Mouse (Mus musculus): ENCODE measurements around the gene Oasl1. TPM values are rescaled to one million over a fixed set of nuclear protein-coding genes. Genes with fewer than 3 reads are reported as not detected.

Oasl1 gene
- total RNA-seq, 1 experiment, result 0.27 TPM

GRCm38 (mm10) chr5:114926153-114926684, 3.2 kb downstream of the Oasl1 start:
- Histone ChIP-seq H3K4me3 (ENCODE audit: insufficient read depth in 1 of 2, low read depth in 1 of 2, low read length in 2 of 2, poor library complexity in 1 of 2, severe bottlenecking in 1 of 2) (no peak overlapping the region), H3K36me3 (ENCODE audit: control insufficient read depth, insufficient read depth, low read length, poor library complexity, severe bottlenecking) (no peaks in the 10 kb centered on the region), H3K9me3 (ENCODE audit: control insufficient read depth, insufficient read depth, low read depth, low read length) (no peaks in the 10 kb centered on the region), H3K9ac (ENCODE audit: insufficient read depth, low read depth, low read length, poor library complexity, severe bottlenecking) (no peak overlapping the region), H3K4me1 (ENCODE audit: control insufficient read depth in 2 of 2, insufficient read depth in 2 of 2, low read length in 2 of 2, poor library complexity in 1 of 2) (no peaks in the 10 kb centered on the region), H3K27ac (ENCODE audit: insufficient read depth, low read depth, low read length, poor library complexity, severe bottlenecking) (no peak overlapping the region)
- TF ChIP-seq ZC3H11A (IDR thresholded peaks at IDR 0.05; ENCODE audit: borderline replicate concordance, low read depth, low read length), result no peak
- no peak for TF ChIP-seq CHD2 (IDR thresholded peaks at IDR 0.05; ENCODE audit: low read depth, low read length)
- TF ChIP-seq ZNF384 (IDR thresholded peaks at IDR 0.05; ENCODE audit: low read depth, low read length), result no peak
- TF ChIP-seq HCFC1 (IDR thresholded peaks at IDR 0.05; ENCODE audit: borderline replicate concordance, insufficient read depth, low read length), result no peak
- TF ChIP-seq MAFK (IDR thresholded peaks at IDR 0.05; ENCODE audit: insufficient read depth, low read depth, low read length), result no peak
- no peak for DNase-seq (ENCODE audit: low read depth, low spot score)
- in situ Hi-C loops (cut with MboI; ENCODE audit: low sequenced_read_pairs in 2 of 2, unreplicated experiment in 2 of 2), result no loop called here

- no peak for DNase-seq (ENCODE audit: low read depth, low spot score)
- H3K4me1 ChIP-seq (ENCODE audit: control insufficient read depth in 2 of 2, insufficient read depth in 2 of 2, low read length in 2 of 2, poor library complexity in 1 of 2), result no peaks in the 10 kb centered on the region
- H3K9me3 ChIP-seq (ENCODE audit: control insufficient read depth, insufficient read depth, low read depth, low read length), result no peaks in the 10 kb centered on the region
- in situ Hi-C loops (cut with MboI; ENCODE audit: low sequenced_read_pairs in 2 of 2, unreplicated experiment in 2 of 2), result no loop called here
- no peak for TF ChIP-seq MAFK (IDR thresholded peaks at IDR 0.05; ENCODE audit: insufficient read depth, low read depth, low read length)
- TF ChIP-seq CHD2 (IDR thresholded peaks at IDR 0.05; ENCODE audit: low read depth, low read length), result no peak
- no peak for TF ChIP-seq ZC3H11A (IDR thresholded peaks at IDR 0.05; ENCODE audit: borderline replicate concordance, low read depth, low read length)
- no peak for TF ChIP-seq ZNF384 (IDR thresholded peaks at IDR 0.05; ENCODE audit: low read depth, low read length)
- TF ChIP-seq HCFC1 (IDR thresholded peaks at IDR 0.05; ENCODE audit: borderline replicate concordance, insufficient read depth, low read length), result no peak
- no peak overlapping the region for H3K4me3 ChIP-seq (ENCODE audit: insufficient read depth in 1 of 2, low read depth in 1 of 2, low read length in 2 of 2, poor library complexity in 1 of 2, severe bottlenecking in 1 of 2)
- H3K36me3 ChIP-seq (ENCODE audit: control insufficient read depth, insufficient read depth, low read length, poor library complexity, severe bottlenecking), result no peaks in the 10 kb centered on the region
- no peak overlapping the region for H3K27ac ChIP-seq (ENCODE audit: insufficient read depth, low read depth, low read length, poor library complexity, severe bottlenecking)
- H3K9ac ChIP-seq (ENCODE audit: insufficient read depth, low read depth, low read length, poor library complexity, severe bottlenecking), result no peak overlapping the region
Measured at GRCm38 (mm10) chr5:114926753-114927152, 3.7 kb downstream of the Oasl1 start.

GRCm38 (mm10) chr5:114931626-114932025, 8.6 kb downstream of the Oasl1 start:
- H3K27ac ChIP-seq (ENCODE audit: insufficient read depth, low read depth, low read length, poor library complexity, severe bottlenecking), result no peak overlapping the region
- H3K4me3 ChIP-seq (ENCODE audit: insufficient read depth in 1 of 2, low read depth in 1 of 2, low read length in 2 of 2, poor library complexity in 1 of 2, severe bottlenecking in 1 of 2), result no peak overlapping the region
- TF ChIP-seq HCFC1 (IDR thresholded peaks at IDR 0.05; ENCODE audit: borderline replicate concordance, insufficient read depth, low read length), result no peak
- TF ChIP-seq ZC3H11A (IDR thresholded peaks at IDR 0.05; ENCODE audit: borderline replicate concordance, low read depth, low read length), result no peak
- no peak for TF ChIP-seq CHD2 (IDR thresholded peaks at IDR 0.05; ENCODE audit: low read depth, low read length)
- TF ChIP-seq MAFK (IDR thresholded peaks at IDR 0.05; ENCODE audit: insufficient read depth, low read depth, low read length), result no peak
- no peak for TF ChIP-seq ZNF384 (IDR thresholded peaks at IDR 0.05; ENCODE audit: low read depth, low read length)
- peaks cover 0 to 13% of the 10 kb centered on the region in 2 experiments; a peak in 2 of 4 replicates for H3K4me1 ChIP-seq (ENCODE audit: control insufficient read depth in 2 of 2, insufficient read depth in 2 of 2, low read length in 2 of 2, poor library complexity in 1 of 2)
- in situ Hi-C loops (cut with MboI; ENCODE audit: low sequenced_read_pairs in 2 of 2, unreplicated experiment in 2 of 2), result no loop called here
- no peaks in the 10 kb centered on the region for H3K36me3 ChIP-seq (ENCODE audit: control insufficient read depth, insufficient read depth, low read length, poor library complexity, severe bottlenecking)
- no peaks in the 10 kb centered on the region for H3K9me3 ChIP-seq (ENCODE audit: control insufficient read depth, insufficient read depth, low read depth, low read length)
- DNase-seq (ENCODE audit: low read depth, low spot score), result no peak
- H3K9ac ChIP-seq (ENCODE audit: insufficient read depth, low read depth, low read length, poor library complexity, severe bottlenecking), result no peak overlapping the region

- in situ Hi-C loops (cut with MboI; ENCODE audit: low sequenced_read_pairs in 2 of 2, unreplicated experiment in 2 of 2), result no loop called here
- H3K27ac ChIP-seq (ENCODE audit: insufficient read depth, low read depth, low read length, poor library complexity, severe bottlenecking), result no peak overlapping the region
- no peaks in the 10 kb centered on the region for H3K9me3 ChIP-seq (ENCODE audit: control insufficient read depth, insufficient read depth, low read depth, low read length)
- no peaks in the 10 kb centered on the region for H3K36me3 ChIP-seq (ENCODE audit: control insufficient read depth, insufficient read depth, low read length, poor library complexity, severe bottlenecking)
- no peak for TF ChIP-seq CHD2 (IDR thresholded peaks at IDR 0.05; ENCODE audit: low read depth, low read length)
- TF ChIP-seq MAFK (IDR thresholded peaks at IDR 0.05; ENCODE audit: insufficient read depth, low read depth, low read length), result no peak
- TF ChIP-seq HCFC1 (IDR thresholded peaks at IDR 0.05; ENCODE audit: borderline replicate concordance, insufficient read depth, low read length), result no peak
- no peak for TF ChIP-seq ZNF384 (IDR thresholded peaks at IDR 0.05; ENCODE audit: low read depth, low read length)
- no peak for TF ChIP-seq ZC3H11A (IDR thresholded peaks at IDR 0.05; ENCODE audit: borderline replicate concordance, low read depth, low read length)
- DNase-seq (ENCODE audit: low read depth, low spot score), result no peak
- no peak overlapping the region for H3K4me3 ChIP-seq (ENCODE audit: insufficient read depth in 1 of 2, low read depth in 1 of 2, low read length in 2 of 2, poor library complexity in 1 of 2, severe bottlenecking in 1 of 2)
- peaks cover 8 to 20% of the 10 kb centered on the region in 2 experiments; a peak in 3 of 4 replicates for H3K4me1 ChIP-seq (ENCODE audit: control insufficient read depth in 2 of 2, insufficient read depth in 2 of 2, low read length in 2 of 2, poor library complexity in 1 of 2)
- no peak overlapping the region for H3K9ac ChIP-seq (ENCODE audit: insufficient read depth, low read depth, low read length, poor library complexity, severe bottlenecking)
Measured at GRCm38 (mm10) chr5:114933206-114933605, 10.2 kb downstream of the Oasl1 start.
